Mouse (Mus musculus) telencephalon, adult 2 months (tissue): ENCODE data around the gene Snx18.

Source experiments
- DNase-seq: peaks from one replicate; pipeline ENCODE4 v3.0.0-alpha.2; 2011; ENCODE audit warnings: low read depth, low spot score

Gene Snx18

GRCm38 (mm10) chr13:113615971-113616671 is 2.2 kb downstream of the Snx18 start:
- no peak for DNase-seq

DNA sequence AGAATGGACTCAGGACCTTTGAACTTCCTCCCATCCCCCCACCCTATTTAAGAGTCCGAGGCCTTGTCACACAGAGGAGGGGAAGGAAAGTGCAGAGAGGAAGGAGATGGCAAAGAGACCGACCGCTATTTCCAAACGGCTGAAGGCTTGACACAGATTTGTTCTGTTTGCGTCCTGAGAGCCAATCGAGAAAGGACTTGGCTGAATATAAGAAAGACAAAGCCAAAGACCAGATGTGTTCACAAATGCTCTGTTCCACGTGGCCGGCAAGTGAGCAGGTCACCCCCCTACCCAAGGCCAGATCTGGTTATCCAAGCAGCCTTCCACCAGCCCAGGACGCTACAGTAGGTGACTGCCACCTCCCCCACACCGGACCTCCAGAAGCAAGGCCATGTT is 2.8 kb downstream of the Snx18 start:
- DNase-seq, result no peak

- DNase-seq, result no peak
Measured at GRCm38 (mm10) chr13:113614635-113615545, 3.5 kb downstream of the Snx18 start.

- no peak for DNase-seq
Measured at GRCm38 (mm10) chr13:113613882-113614281, 4.5 kb downstream of the Snx18 start.

DNA sequence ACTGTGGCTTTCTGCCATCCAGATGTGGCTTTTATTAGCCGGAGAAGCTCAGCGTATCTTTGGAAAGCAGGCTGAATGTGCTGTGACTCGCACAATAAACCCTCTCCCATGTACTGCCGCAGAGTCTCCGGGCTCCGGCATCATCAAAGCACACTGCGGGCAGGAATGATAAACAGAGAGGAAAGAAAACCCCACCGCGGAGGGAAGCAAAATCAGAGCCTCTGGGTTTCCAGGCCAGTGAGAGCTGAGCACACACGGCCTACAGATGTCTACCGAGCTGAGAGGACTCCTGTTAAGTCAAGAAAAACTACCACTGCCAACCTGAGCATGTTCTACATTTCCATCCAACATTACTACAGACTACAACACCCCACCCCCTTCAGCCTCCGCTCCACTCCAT is 5.0 kb downstream of the Snx18 start:
- DNase-seq, result no peak

DNA sequence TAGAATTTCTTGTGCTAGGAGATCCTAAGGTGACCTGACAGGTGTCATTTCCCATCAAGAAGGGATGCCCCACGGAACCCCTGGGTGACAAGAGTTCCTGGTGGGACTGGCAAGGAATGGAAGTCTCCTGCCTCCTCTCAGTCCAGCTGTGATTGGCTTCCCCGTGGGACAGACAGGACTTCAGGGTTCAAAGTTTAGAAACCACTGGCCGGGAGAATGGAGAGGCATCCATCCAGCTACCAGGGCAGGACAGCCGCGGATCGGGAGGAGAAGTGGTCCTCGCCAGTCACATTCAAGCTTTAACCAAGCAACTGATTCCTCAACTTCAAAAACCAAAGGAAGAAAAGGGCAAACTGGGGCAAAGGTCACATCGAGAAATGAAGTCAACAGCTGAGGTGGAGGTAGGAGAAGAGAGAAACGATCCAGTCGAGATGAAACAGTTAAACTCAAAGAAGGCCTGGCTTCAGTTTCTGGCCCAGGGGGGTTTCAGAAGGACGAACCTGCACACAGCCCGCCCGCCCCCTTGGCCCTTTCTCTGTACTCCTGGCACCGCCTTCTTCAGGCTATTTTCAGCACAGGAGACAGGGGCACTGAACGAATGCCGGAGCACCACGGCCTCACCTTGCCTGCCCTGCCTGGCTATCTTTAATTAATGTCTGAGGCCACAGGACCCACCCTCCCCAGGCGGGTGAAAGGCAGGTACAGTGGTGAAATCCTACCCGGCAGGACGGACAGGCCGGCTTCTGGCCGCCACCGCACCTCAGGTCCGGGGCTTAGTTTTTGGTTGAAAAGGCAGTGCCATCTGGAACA is 6.0 kb downstream of the Snx18 start:
- no peak for DNase-seq

DNA sequence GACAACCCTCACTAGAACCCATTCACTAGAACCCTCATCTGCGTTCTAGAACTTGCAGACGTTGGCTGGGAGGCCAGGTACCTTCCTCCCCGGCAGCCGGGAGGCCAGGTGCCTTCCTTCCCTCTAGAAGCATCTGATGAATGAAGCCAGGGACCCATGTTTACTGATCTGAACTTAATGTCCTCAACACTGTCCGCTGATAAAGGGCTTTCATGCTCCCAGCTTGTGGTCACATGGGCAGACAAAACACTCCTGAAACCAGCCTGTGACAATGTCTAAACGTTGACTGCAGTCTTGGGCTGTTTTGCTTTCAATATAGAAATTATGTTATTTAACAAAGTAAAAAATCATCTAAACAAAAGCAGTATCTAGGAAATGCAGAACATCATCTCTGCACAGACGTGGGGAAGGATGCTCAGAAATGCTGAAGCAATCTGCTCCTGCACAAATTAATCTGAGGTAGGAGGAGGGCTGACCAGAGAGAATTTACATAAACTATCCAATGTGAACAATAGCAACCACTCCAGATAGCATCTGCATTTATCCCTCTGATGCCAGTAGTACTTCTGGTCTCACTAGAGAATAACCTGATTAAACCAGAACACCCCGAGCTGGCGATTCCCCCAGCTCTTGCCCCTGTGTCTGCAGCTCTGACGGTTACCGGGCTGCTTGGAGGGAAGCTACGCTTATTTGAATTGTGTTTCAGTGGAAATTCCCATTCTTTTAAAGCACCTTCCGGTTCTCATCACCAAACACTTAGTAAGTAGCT is 7.4 kb downstream of the Snx18 start:
- no peak for DNase-seq

GRCm38 (mm10) chr13:113609429-113609828 is 8.9 kb downstream of the Snx18 start:
- no peak for DNase-seq

DNA sequence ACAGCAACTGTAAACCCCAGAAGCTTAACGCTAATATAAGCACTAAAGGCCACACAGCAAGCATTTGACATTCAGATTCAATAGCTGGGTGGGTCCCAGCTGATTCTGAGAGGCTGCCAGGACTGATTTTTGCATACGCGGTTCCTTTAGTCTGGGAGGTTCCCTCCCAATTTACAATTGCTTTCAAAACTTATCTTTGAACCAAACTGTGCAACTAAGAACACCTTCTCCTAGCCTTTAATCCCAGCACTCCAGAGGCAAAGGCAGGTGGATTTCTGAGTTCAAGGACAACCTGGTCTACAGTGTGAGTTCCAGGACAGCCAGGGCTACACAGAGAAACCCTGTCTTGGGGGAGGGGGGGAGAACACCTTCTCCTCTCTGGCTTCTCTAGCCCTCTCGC is 10.5 kb downstream of the Snx18 start:
- no peak for DNase-seq

- DNase-seq, result no peak
Measured at GRCm38 (mm10) chr13:113607371-113607770, 11.0 kb downstream of the Snx18 start.

DNA sequence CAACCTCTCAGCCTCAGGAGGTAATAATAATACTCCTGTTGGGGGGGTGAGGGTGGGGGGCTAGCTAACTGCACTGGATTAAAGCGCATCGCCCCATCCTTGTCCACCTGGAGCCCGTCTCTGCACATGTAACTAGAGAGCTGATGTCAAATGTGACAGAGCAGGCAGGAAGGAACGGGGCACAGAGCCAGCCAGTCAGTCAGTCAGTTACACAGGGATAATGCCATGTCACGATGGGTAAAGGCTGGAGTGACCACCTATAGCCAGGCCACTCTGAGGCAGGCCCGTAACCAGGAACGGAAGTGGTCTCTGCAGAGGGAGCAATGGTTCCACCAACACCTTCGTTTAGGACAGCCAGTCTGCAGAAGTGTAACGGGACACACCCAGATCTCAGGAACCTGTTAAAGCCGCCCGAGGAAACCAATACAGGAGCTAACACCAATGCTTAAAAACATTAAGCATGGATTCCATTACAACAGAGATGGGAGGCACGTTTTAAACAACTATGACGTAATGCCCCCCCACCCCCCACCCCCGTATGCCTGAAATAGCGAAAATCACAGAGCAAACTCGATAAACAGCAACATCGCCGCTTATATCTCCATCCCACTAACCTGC is 11.5 kb downstream of the Snx18 start:
- no peak for DNase-seq

DNA sequence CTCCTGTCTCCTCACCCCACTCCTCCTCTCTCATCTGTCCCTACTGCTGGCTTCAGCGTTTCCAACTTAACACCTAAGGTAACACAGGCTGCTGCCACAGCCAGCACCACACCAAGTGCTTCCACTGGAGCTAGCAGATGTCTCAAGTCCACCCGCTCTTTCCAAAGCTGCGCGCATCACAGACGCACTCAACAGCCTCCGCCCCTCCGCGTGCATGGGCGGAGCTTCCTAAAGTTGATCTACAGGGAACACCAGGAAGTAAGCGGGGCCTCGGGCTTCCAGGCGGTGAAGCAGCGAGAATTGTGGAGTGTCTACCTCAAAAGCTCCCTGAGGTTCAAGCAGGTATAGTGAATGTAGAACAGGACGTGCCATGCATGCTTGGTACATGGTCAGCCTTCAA is 12.2 kb downstream of the Snx18 start:
- no peak for DNase-seq

DNA sequence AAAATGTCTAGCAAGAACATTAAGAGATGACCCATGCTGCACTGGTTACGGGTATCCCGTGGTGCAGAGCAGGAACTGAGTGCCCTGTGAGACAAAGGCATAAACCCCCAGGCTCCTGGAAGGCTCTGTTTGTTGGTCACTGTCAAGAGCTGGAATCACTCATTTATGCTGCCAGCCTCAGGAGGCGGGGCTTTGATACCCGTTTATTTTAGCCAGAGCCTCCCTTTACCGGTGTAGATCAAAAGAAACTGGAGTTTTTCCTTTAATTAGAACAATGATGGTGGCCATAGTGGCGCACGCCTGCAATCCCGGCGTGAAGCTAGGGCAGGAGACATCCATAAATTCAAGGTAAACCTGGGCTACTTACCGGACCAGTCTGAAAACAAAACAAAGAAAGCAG is 12.7 kb downstream of the Snx18 start:
- no peak for DNase-seq

DNA sequence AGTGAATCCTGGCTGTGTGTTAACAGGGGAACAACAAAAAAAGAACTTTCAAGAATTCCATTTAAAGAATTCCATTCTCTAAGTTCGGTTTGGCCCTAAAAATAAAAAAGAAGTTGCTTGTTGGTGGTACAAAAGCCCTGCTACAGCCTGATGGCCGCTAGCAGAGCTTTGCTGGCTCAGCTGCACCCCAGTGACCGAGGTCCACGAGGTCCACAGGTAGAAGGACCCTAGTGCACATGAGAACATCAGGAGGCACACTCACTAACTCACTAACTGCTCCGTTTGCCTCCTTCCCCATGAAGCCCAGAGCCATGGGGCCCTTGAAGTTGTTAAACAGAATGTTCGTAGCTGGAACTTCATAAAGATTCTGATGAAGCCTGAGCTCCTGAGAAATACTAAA is 14.0 kb downstream of the Snx18 start:
- no peak for DNase-seq

GRCm38 (mm10) chr13:113602882-113603342 is 15.5 kb downstream of the Snx18 start:
- DNase-seq, result no peak

DNA sequence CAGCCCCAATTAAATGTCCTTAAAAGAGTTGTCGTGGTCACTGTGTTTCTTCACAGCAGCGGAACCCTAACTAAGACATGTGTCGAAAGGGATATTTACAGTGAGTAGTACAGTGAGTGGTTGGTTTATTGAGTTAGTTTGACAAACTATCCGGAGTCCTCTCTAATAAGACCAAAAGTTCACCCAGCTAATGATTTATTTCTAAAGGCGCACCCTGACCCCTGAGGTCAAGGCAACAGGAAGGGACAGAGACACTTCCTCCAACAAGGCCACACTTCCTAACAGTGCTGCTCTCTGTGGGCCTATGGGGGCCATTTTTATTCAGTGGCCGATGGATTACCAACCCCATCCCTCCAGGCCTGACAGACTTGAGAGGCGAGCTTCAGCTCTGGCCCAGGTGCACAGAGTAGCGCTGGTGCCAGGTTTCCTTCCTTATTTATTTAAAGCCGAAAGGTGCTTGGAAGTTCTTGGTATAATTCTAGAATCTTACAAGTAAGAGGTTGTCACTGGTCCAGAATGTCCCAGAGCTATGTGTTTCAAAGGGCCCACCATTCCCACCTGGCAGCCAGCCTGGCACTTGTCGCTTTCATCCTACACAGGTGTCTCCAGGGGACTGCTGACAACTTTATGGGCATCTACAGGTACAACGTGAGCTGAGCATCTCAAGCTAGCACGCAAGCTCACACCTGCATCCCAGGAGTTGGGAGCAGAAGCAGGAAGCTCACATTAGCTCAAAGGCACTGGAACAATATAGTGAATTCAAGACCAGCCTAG is 16.3 kb downstream of the Snx18 start:
- DNase-seq, result no peak

- DNase-seq, result no peak
Measured at GRCm38 (mm10) chr13:113600531-113601463, 17.6 kb downstream of the Snx18 start.

GRCm38 (mm10) chr13:113599701-113600530 is 18.4 kb downstream of the Snx18 start:
- DNase-seq, result no peak
